14 mouse cellular contexts compared by ENCODE assay signal in the genomic region with DNA sequence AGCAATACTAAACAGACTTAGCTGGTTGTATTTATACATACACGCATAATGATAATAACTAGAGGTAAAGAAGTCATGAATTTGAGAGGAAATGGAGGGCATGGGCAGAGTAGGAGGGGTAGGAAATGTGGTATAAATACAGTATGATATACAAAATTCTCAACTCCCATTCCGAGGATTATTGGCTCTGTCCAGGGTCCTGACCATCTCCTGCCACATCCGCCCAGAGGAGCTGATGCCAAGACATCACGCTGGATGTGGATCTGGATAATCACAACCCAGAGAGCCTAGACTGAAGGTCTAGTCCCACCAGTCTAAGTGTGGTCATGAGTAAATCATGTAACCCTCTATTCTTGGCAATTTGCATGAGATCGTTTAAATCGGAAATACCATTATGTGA.
A peak's percentile ranks its signal among the peaks of the same experiment; 100 is the strongest.
DNase-seq lines count a peak whose midpoint lies in the region; ATAC-seq lines count a peak whose summit lies in the region.
"Had no signal": no experiment of that assay in that cellular context is flagged by ENCODE, and none has a peak within 500 bp of the region (broad histone marks: within the 10 kb centered on the region; RNA-seq: fewer than 3 reads in every experiment).

No protein-coding gene starts in this region.

- H3K36me3 ChIP-seq in hindbrain, embryonic 11.5 days (ENCODE audit: control insufficient read depth, insufficient read depth, low read length) = no peaks in the 10 kb centered on the region
- no peaks in the 10 kb centered on the region for H3K36me3 ChIP-seq in hindbrain, embryonic 16.5 days (ENCODE audit: control insufficient read depth, insufficient read depth, low read length)
- no peaks in the 10 kb centered on the region for H3K36me3 ChIP-seq in embryonic facial prominence, embryonic 14.5 days (ENCODE audit: control insufficient read depth, insufficient read depth, low read length)
- H3K36me3 ChIP-seq: liver, embryonic 15.5 days; stomach, embryonic 15.5 days had no signal

- no peaks in the 10 kb centered on the region for H3K27me3 ChIP-seq in hindbrain, embryonic 11.5 days (ENCODE audit: control insufficient read depth, insufficient read depth, low read length)
- H3K27me3 ChIP-seq in hindbrain, embryonic 16.5 days (replicated peaks; ENCODE audit: control insufficient read depth, insufficient read depth, low read length) = no peaks in the 10 kb centered on the region
- H3K27me3 ChIP-seq in embryonic facial prominence, embryonic 14.5 days (replicated peaks; ENCODE audit: control insufficient read depth, insufficient read depth, low read length) = no peaks in the 10 kb centered on the region
- H3K27me3 ChIP-seq: liver, embryonic 15.5 days; megakaryocyte, embryonic 14.5 days; stomach, embryonic 15.5 days had no signal

- no peaks in the 10 kb centered on the region for H3K9me3 ChIP-seq in hindbrain, embryonic 11.5 days (ENCODE audit: control insufficient read depth, low read length)
- H3K9me3 ChIP-seq in hindbrain, embryonic 16.5 days (ENCODE audit: control insufficient read depth, low read length) = no peaks in the 10 kb centered on the region
- H3K9me3 ChIP-seq in embryonic facial prominence, embryonic 14.5 days (ENCODE audit: control insufficient read depth, low read length) = no peaks in the 10 kb centered on the region
- H3K9me3 ChIP-seq: liver, embryonic 15.5 days; stomach, embryonic 15.5 days had no signal

- peak; percentile 48 for DNase-seq in hindbrain, embryonic 11.5 days (ENCODE audit: low spot score)
- peak; percentile 3 for DNase-seq in ovary, postnatal 14 days (ENCODE audit: low spot score)
- DNase-seq in ovary, adult 18-20 months (ENCODE audit: low spot score) = no peak
- peak; percentile 30 for DNase-seq in embryonic facial prominence, embryonic 14.5 days (ENCODE audit: low spot score)
- DNase-seq in mesoderm, embryonic 11.5 days (ENCODE audit: low read depth, low spot score) = peak; percentile 43
- no peak for DNase-seq in urinary bladder, adult 2 months (ENCODE audit: low spot score)
- DNase-seq in cerebellum, adult 18-20 months = no peak
- DNase-seq: cerebellum, postnatal 14 days; thymus, postnatal 4 days had no signal

- WGBS in hindbrain, embryonic 11.5 days = 62% methylated on average over 6 of the region's 6 CpGs
- WGBS in hindbrain, embryonic 16.5 days = 72% methylated on average over 6 of the region's 6 CpGs
- 52% methylated on average over 6 of the region's 6 CpGs for WGBS in embryonic facial prominence, embryonic 14.5 days

- H3K4me2 ChIP-seq in hindbrain, embryonic 11.5 days (replicated peaks; ENCODE audit: low read depth, low read length) = no peak overlapping the region
- H3K4me2 ChIP-seq in hindbrain, embryonic 16.5 days (ENCODE audit: low read length) = no peak overlapping the region
- no peak overlapping the region for H3K4me2 ChIP-seq in embryonic facial prominence, embryonic 14.5 days (ENCODE audit: low read depth, low read length)
- H3K4me2 ChIP-seq: liver, embryonic 15.5 days; stomach, embryonic 15.5 days had no signal

- no peak overlapping the region for H3K9ac ChIP-seq in hindbrain, embryonic 11.5 days (ENCODE audit: low read depth, low read length)
- no peak overlapping the region for H3K9ac ChIP-seq in hindbrain, embryonic 16.5 days (ENCODE audit: low read depth, low read length)
- H3K9ac ChIP-seq in embryonic facial prominence, embryonic 14.5 days (ENCODE audit: low read depth, low read length) = no peak overlapping the region
- H3K9ac ChIP-seq: liver, embryonic 15.5 days; stomach, embryonic 15.5 days had no signal

- ATAC-seq in hindbrain, embryonic 11.5 days (ENCODE audit: low FRiP score) = no peak
- ATAC-seq in hindbrain, embryonic 16.5 days = no peak
- ATAC-seq in embryonic facial prominence, embryonic 14.5 days (ENCODE audit: low read depth) = no peak

- H3K4me1 ChIP-seq in hindbrain, embryonic 11.5 days (replicated peaks; ENCODE audit: control insufficient read depth, insufficient read depth, low read length) = no peaks in the 10 kb centered on the region
- no peaks in the 10 kb centered on the region for H3K4me1 ChIP-seq in hindbrain, embryonic 16.5 days (ENCODE audit: control insufficient read depth, insufficient read depth, low read depth, low read length)
- H3K4me1 ChIP-seq in embryonic facial prominence, embryonic 14.5 days (ENCODE audit: control insufficient read depth, insufficient read depth, low read length) = no peaks in the 10 kb centered on the region
- H3K4me1 ChIP-seq: liver, embryonic 15.5 days; megakaryocyte, embryonic 14.5 days; stomach, embryonic 15.5 days had no signal

- no peak overlapping the region for H3K4me3 ChIP-seq in hindbrain, embryonic 11.5 days (ENCODE audit: low read depth, low read length)
- no peak overlapping the region for H3K4me3 ChIP-seq in hindbrain, embryonic 16.5 days (ENCODE audit: low read length)
- no peak overlapping the region for H3K4me3 ChIP-seq in embryonic facial prominence, embryonic 14.5 days (ENCODE audit: low read depth, low read length)
- H3K4me3 ChIP-seq: erythroblast, embryonic 14.5 days; liver, embryonic 15.5 days; megakaryocyte, embryonic 14.5 days; stomach, embryonic 15.5 days had no signal

- H3K27ac ChIP-seq in hindbrain, embryonic 11.5 days (ENCODE audit: low read depth, low read length) = no peak overlapping the region
- H3K27ac ChIP-seq in hindbrain, embryonic 16.5 days (ENCODE audit: low read depth, low read length) = no peak overlapping the region
- no peak overlapping the region for H3K27ac ChIP-seq in embryonic facial prominence, embryonic 14.5 days (replicated peaks; ENCODE audit: low read depth, low read length)
- H3K27ac ChIP-seq: liver, embryonic 15.5 days; stomach, embryonic 15.5 days had no signal

Comparison
In these comparisons a context has a peak if more than half of its experiments do, and no peak if none do; other contexts are left out.
1. DNase-seq: peak in hindbrain, embryonic 11.5 days (single experiment), ovary, postnatal 14 days (single experiment), embryonic facial prominence, embryonic 14.5 days (single experiment) and mesoderm, embryonic 11.5 days (single experiment); none in ovary, adult 18-20 months (single experiment), urinary bladder, adult 2 months (single experiment) and cerebellum, adult 18-20 months (0 of 2).